Comparison of ENCODE assay signal across 10 mouse cellular contexts in the genomic region with DNA sequence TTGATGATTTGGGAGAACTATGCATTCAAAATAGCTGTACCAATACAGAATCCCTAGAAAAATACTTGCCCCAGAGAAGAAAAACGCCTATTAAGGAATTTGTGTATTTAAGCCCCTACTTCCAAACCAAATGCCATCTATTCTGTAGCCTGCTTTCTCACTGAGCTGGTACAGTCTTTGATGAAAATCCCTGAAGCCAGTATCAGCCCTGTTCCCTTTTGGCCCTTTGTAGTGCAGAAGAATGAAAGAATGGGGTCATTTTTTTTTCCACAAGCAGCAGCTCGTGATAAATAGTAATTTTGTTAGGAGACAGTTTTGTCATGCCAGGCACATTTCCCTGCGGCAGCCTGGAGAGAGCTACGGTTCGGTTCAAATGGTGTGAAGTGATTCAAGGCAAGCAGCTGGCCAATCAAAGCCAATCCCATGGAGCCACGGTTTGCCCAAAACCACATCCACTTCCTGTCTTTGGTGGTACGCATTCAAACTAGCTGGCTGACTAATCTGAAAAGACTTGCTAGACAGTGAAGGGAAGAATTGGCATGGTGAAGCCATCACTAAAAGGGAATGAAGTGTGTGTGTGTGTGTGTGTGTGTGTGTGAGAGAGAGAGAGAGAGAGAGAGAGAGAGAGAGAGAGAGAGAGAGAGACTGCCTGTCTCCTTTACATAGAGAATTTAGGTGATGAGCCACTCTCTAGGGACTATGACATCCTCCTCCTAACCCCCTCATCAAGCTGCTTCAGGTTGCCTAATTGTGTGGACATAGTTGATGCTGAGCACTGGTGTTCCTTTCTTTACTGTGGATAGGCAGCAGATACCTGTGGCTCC.
A peak's percentile ranks its signal among the peaks of the same experiment; 100 is the strongest.
DNase-seq lines count a peak whose midpoint lies in the region; ATAC-seq lines count a peak whose summit lies in the region.
"Had no signal": no experiment of that assay in that cellular context is flagged by ENCODE, and none has a peak within 500 bp of the region (broad histone marks: within the 10 kb centered on the region; RNA-seq: fewer than 3 reads in every experiment).

No protein-coding gene starts in this region.

- peaks cover 2% of the 10 kb centered on the region; the same call in 1 of the 2 replicates for H3K27me3 ChIP-seq in forebrain, embryonic 13.5 days

- H3K9me3 ChIP-seq in forebrain, embryonic 13.5 days (replicated peaks) = no peaks in the 10 kb centered on the region
- H3K9me3 ChIP-seq: G1E had no signal

- no peak overlapping the region for H3K9ac ChIP-seq in forebrain, embryonic 13.5 days

- WGBS in forebrain, embryonic 13.5 days = 19% methylated on average over 7 of the region's 7 CpGs

- intact Hi-C loops in left cerebral cortex, postnatal 14 days (cut with DNase I) = no loop called here

- peak; percentile 92 for ATAC-seq in forebrain, embryonic 13.5 days

- H3K4me1 ChIP-seq in forebrain, embryonic 13.5 days = peaks cover 32% of the 10 kb centered on the region

- peak; percentile 48 for DNase-seq in layer of hippocampus, adult 11-12 months (ENCODE audit: low spot score)
- no peak for DNase-seq in layer of hippocampus, adult 9-10 months (ENCODE audit: low spot score)
- peak; percentile 37 to 65 for DNase-seq in left cerebral cortex, postnatal 14 days (ENCODE audit: low spot score in 2 of 2)
- peak; percentile 19 for DNase-seq in right cerebral cortex, postnatal 4 days
- DNase-seq in urinary bladder, adult 18-20 months (ENCODE audit: low spot score in 2 of 2) = no peak
- DNase-seq in kidney, adult 8-10 months = no peak
- DNase-seq in embryo, embryonic 9.5 days (ENCODE audit: extremely low spot score) = no peak
- DNase-seq: kidney, postnatal 4 days had no signal

- no peak overlapping the region for H3K4me3 ChIP-seq in forebrain, embryonic 13.5 days

- H3K36me3 ChIP-seq in forebrain, embryonic 13.5 days (ENCODE audit: poor library complexity, severe bottlenecking) = no peaks in the 10 kb centered on the region
- H3K36me3 ChIP-seq: G1E had no signal

- peak overlapping the region; percentile 87 for H3K27ac ChIP-seq in forebrain, embryonic 13.5 days

- 0 out of 2 replicates have a peak overlapping the region, but pooled peaks have one; percentile 7 for H3K4me2 ChIP-seq in forebrain, embryonic 13.5 days

Comparison
In these comparisons a context has a peak if more than half of its experiments do, and no peak if none do; other contexts are left out.
1. DNase-seq: peak in layer of hippocampus, adult 11-12 months (single experiment), left cerebral cortex, postnatal 14 days (2 of 2) and right cerebral cortex, postnatal 4 days (single experiment); none in layer of hippocampus, adult 9-10 months (single experiment), urinary bladder, adult 18-20 months (0 of 2), kidney, adult 8-10 months (0 of 2) and embryo, embryonic 9.5 days (single experiment).